Mouse (Mus musculus) naive thymus-derived CD4-positive, alpha-beta T cell, adult 2 months (primary cell): ENCODE results near the gene Hpgd.
"Not testable (repeated sequence)": the region's sequence is repeated elsewhere in the genome, so short reads cannot be mapped to it uniquely, and the experiment has no call there.

Source experiments
- DNase-seq: peaks from one replicate; pipeline ENCODE4 v3.0.0-alpha.2; 2011; ENCODE audit warnings: low read depth

Gene Hpgd

GRCm38 (mm10) chr8:56294373-56294877, at the start of gene Hpgd:
Hpgd (plus strand) TSS chr8:56294585.
- no peak for DNase-seq

GRCm38 (mm10) chr8:56251728-56252127, 42.7 kb upstream of the Hpgd start:
- not testable (repeated sequence) for DNase-seq

GRCm38 (mm10) chr8:56252314-56252713, 42.1 kb upstream of the Hpgd start:
- no peak for DNase-seq

- no peak for DNase-seq
Observed at GRCm38 (mm10) chr8:56261190-56261589, 33.2 kb upstream of the Hpgd start.

GRCm38 (mm10) chr8:56269687-56270663, 24.4 kb upstream of the Hpgd start:
- DNase-seq, result no peak

- no peak for DNase-seq
Observed at GRCm38 (mm10) chr8:56272934-56273333, 21.5 kb upstream of the Hpgd start.

- DNase-seq, result no peak
Observed at GRCm38 (mm10) chr8:56275316-56275715, 19.1 kb upstream of the Hpgd start.

- DNase-seq, result no peak
Observed at GRCm38 (mm10) chr8:56277810-56278528, 16.4 kb upstream of the Hpgd start.

- DNase-seq, result no peak
Observed at GRCm38 (mm10) chr8:56278545-56279063, 15.8 kb upstream of the Hpgd start.

- DNase-seq, result no peak
Observed at GRCm38 (mm10) chr8:56283936-56284335, 10.4 kb upstream of the Hpgd start.

GRCm38 (mm10) chr8:56284957-56285356, 9.4 kb upstream of the Hpgd start:
- DNase-seq, result no peak

- DNase-seq, result no peak
Observed at GRCm38 (mm10) chr8:56286717-56287116, 7.7 kb upstream of the Hpgd start.

GRCm38 (mm10) chr8:56287370-56288072, 6.9 kb upstream of the Hpgd start:
- no peak for DNase-seq

GRCm38 (mm10) chr8:56292318-56292717, 2.1 kb upstream of the Hpgd start:
- no peak for DNase-seq

- DNase-seq, result no peak
Observed at GRCm38 (mm10) chr8:56293480-56293879, 905 bp upstream of the Hpgd start.

GRCm38 (mm10) chr8:56294886-56295555, 636 bp downstream of the Hpgd start:
- DNase-seq, result no peak

- DNase-seq, result no peak
Observed at GRCm38 (mm10) chr8:56299421-56299820, 5.0 kb downstream of the Hpgd start.

GRCm38 (mm10) chr8:56301303-56301702, 6.9 kb downstream of the Hpgd start:
- not testable (repeated sequence) for DNase-seq

GRCm38 (mm10) chr8:56304595-56304994, 10.2 kb downstream of the Hpgd start:
- no peak for DNase-seq

GRCm38 (mm10) chr8:56313622-56314021, 19.2 kb downstream of the Hpgd start:
- DNase-seq, result no peak

GRCm38 (mm10) chr8:56315189-56315588, 20.8 kb downstream of the Hpgd start:
- DNase-seq, result no peak
